Mouse (Mus musculus): ENCODE results near the gene Cmklr1. TPM values are rescaled to one million over a fixed set of nuclear protein-coding genes. Genes with fewer than 3 reads are reported as not detected.

Gene Cmklr1
- polyA plus RNA-seq, 1 experiment from 2014 or later: 7.5 TPM

DNA sequence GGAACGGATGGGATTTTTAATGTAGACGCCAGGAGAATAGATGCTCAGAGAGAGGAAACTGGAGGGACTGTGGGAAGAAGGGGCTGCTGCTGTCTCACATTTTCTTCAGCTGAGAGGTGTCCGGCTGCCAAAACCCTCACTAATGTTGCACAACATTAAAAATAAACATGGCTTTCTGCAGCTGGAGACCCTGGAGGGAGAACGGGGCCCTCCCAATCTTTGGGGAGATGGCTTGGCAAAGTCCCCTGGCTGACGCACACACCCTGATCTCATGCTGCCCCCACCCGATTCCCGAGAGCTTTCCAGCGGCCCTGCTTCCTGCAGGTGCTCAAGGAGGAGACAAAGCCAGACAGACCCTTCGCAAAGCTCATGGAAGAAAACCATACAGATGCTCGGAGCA is 10.6 kb upstream of the Cmklr1 start:
- Histone ChIP-seq H3K4me2 (ENCODE audit: low read length) (no peak overlapping the region), H3K4me1 (replicated peaks; ENCODE audit: insufficient read depth, low read length) (no peaks in the 10 kb centered on the region), H3K4me3 (replicated peaks; ENCODE audit: low read depth, low read length) (no peak overlapping the region), H3K9me3 (replicated peaks; ENCODE audit: low read length) (no peaks in the 10 kb centered on the region), H3K27me3 (ENCODE audit: insufficient read depth, low read length) (no peaks in the 10 kb centered on the region), H3K27ac (no peak overlapping the region), H3K36me3 (ENCODE audit: insufficient read depth, low read length) (no peaks in the 10 kb centered on the region), H3K9ac (ENCODE audit: low read depth, low read length) (no peak overlapping the region)
- WGBS: 46% methylated on average over 10 of the region's 10 CpGs
- no peak for TF ChIP-seq CTCF (IDR thresholded peaks at IDR 0.05; ENCODE audit: low read depth)
- no peak for DNase-seq (ENCODE audit: low spot score)
- ATAC-seq (replicated peaks; ENCODE audit: low FRiP score, low read depth): no peak

DNA sequence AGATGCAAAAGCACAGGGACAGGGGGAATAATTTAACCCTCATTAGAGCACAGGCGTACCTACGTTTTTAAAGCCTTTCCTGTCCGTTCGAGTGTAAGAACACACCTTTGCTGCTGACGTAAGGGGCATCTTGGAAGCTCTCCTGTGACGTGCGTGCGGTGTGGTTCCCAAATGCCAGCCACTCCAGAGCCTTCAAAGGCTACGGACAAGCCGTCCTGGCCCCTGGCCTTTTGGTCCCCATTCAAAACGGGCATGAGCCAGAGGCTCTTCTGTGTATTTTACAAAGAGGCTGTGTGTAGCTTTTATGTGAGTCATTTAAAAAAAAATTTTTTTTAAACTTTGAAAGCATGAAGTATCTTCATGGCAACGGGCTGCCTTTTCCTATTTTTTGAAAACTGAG is 4.6 kb upstream of the Cmklr1 start:
- H3K4me2 ChIP-seq (ENCODE audit: low read length): no peak overlapping the region
- no peak for TF ChIP-seq CTCF (IDR thresholded peaks at IDR 0.05; ENCODE audit: low read depth)
- no peak overlapping the region for H3K4me3 ChIP-seq (replicated peaks; ENCODE audit: low read depth, low read length)
- WGBS: 59% methylated on average over 12 of the region's 12 CpGs
- H3K27ac ChIP-seq: no peak overlapping the region
- peaks cover 8% of the 10 kb centered on the region for H3K4me1 ChIP-seq (replicated peaks; ENCODE audit: insufficient read depth, low read length)
- no peaks in the 10 kb centered on the region for H3K9me3 ChIP-seq (replicated peaks; ENCODE audit: low read length)
- DNase-seq (ENCODE audit: low spot score) (no peak), ATAC-seq (replicated peaks; ENCODE audit: low FRiP score, low read depth) (no peak)
- H3K27me3 ChIP-seq (ENCODE audit: insufficient read depth, low read length): no peaks in the 10 kb centered on the region
- H3K36me3 ChIP-seq (ENCODE audit: insufficient read depth, low read length): no peaks in the 10 kb centered on the region
- no peak overlapping the region for H3K9ac ChIP-seq (ENCODE audit: low read depth, low read length)

- WGBS: 82% methylated on average over 11 of the region's 11 CpGs
- Histone ChIP-seq H3K27ac (no peak overlapping the region), H3K27me3 (ENCODE audit: insufficient read depth, low read length) (no peaks in the 10 kb centered on the region), H3K9ac (ENCODE audit: low read depth, low read length) (no peak overlapping the region), H3K9me3 (replicated peaks; ENCODE audit: low read length) (no peaks in the 10 kb centered on the region), H3K4me2 (ENCODE audit: low read length) (no peak overlapping the region), H3K36me3 (ENCODE audit: insufficient read depth, low read length) (no peaks in the 10 kb centered on the region), H3K4me1 (replicated peaks; ENCODE audit: insufficient read depth, low read length) (peaks cover 8% of the 10 kb centered on the region), H3K4me3 (replicated peaks; ENCODE audit: low read depth, low read length) (no peak overlapping the region)
- ATAC-seq (replicated peaks; ENCODE audit: low FRiP score, low read depth) (no peak), DNase-seq (ENCODE audit: low spot score) (no peak)
- no peak for TF ChIP-seq CTCF (IDR thresholded peaks at IDR 0.05; ENCODE audit: low read depth)
These were observed 4.0 kb upstream of the Cmklr1 start for GRCm38 (mm10) chr5:113654206-113654605.

GRCm38 (mm10) chr5:113652215-113652614 is 2.0 kb upstream of the Cmklr1 start:
- no peaks in the 10 kb centered on the region for H3K9me3 ChIP-seq (replicated peaks; ENCODE audit: low read length)
- H3K4me3 ChIP-seq (replicated peaks; ENCODE audit: low read depth, low read length): no peak overlapping the region
- peaks cover 8% of the 10 kb centered on the region for H3K4me1 ChIP-seq (replicated peaks; ENCODE audit: insufficient read depth, low read length)
- TF ChIP-seq CTCF (IDR thresholded peaks at IDR 0.05; ENCODE audit: low read depth): no peak
- H3K27ac ChIP-seq: no peak overlapping the region
- H3K9ac ChIP-seq (ENCODE audit: low read depth, low read length): no peak overlapping the region
- no peak overlapping the region for H3K4me2 ChIP-seq (ENCODE audit: low read length)
- WGBS: 25% methylated on average over 5 of the region's 5 CpGs
- H3K27me3 ChIP-seq (ENCODE audit: insufficient read depth, low read length): no peaks in the 10 kb centered on the region
- ATAC-seq (replicated peaks; ENCODE audit: low FRiP score, low read depth) (no peak), DNase-seq (ENCODE audit: low spot score) (no peak)
- no peaks in the 10 kb centered on the region for H3K36me3 ChIP-seq (ENCODE audit: insufficient read depth, low read length)

DNA sequence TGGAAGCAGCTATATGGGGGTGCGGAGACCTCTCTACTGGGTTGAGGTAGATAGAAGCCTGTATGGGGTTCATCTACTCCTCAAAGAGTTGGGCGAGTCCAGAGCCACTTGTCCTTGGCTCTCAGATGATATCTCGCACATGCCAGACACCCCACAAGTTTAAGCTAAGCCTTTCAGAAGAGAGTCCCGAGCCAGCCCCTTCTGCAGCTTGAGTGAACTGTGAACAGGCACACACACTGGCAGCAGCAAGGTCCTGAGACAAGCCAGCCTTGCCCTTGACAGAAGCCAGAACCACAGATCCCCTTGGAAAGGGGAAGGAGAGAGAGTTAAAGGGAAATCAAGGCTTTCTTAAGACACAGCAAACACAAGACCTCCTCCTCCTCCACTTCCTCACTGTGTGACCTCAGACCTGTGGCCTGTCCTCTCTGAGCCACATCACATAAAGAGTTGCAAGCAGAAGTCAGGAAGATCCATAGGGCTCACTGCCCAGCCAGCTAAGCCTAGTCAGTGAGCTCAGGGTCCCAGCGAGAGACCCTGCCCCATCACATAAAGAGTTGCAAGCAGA is 1.5 kb downstream of the Cmklr1 start:
- Histone ChIP-seq H3K27me3 (ENCODE audit: insufficient read depth, low read length) (no peaks in the 10 kb centered on the region), H3K4me1 (replicated peaks; ENCODE audit: insufficient read depth, low read length) (peaks cover 8% of the 10 kb centered on the region), H3K36me3 (ENCODE audit: insufficient read depth, low read length) (no peaks in the 10 kb centered on the region), H3K4me2 (ENCODE audit: low read length) (peak overlapping the region; percentile 36), H3K27ac (no peak overlapping the region), H3K9ac (ENCODE audit: low read depth, low read length) (no peak overlapping the region), H3K4me3 (replicated peaks; ENCODE audit: low read depth, low read length) (no peak overlapping the region), H3K9me3 (replicated peaks; ENCODE audit: low read length) (no peaks in the 10 kb centered on the region)
- 73% methylated on average over 5 of the region's 5 CpGs for WGBS
- TF ChIP-seq CTCF (IDR thresholded peaks at IDR 0.05; ENCODE audit: low read depth): no peak
- DNase-seq (ENCODE audit: low spot score): no peak
- no peak for ATAC-seq (replicated peaks; ENCODE audit: low FRiP score, low read depth)

DNA sequence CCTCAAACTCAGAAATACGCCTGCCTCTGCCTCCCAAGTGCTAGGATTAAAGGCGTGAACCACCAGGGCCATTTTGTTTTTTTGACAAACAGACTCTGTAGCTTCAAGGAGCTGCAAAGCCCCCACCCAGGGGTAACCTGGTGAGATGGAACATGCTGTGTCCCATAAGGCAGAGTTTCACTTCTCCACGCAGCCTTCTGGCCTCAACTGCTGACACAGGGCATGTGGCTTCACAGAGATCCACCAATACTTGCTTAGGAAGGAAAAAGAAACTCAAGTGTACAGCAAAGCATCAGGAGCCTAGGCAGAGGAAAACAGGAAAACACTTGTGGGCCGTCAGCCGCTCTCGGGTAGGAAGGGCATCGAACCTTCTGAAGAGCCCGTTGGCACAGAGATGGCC is 3.1 kb downstream of the Cmklr1 start:
- no peaks in the 10 kb centered on the region for H3K27me3 ChIP-seq (ENCODE audit: insufficient read depth, low read length)
- TF ChIP-seq CTCF (IDR thresholded peaks at IDR 0.05; ENCODE audit: low read depth): no peak
- H3K4me3 ChIP-seq (replicated peaks; ENCODE audit: low read depth, low read length): no peak overlapping the region
- H3K27ac ChIP-seq: no peak overlapping the region
- DNase-seq (ENCODE audit: low spot score): no peak
- no peaks in the 10 kb centered on the region for H3K36me3 ChIP-seq (ENCODE audit: insufficient read depth, low read length)
- no peak overlapping the region for H3K9ac ChIP-seq (ENCODE audit: low read depth, low read length)
- H3K4me1 ChIP-seq (replicated peaks; ENCODE audit: insufficient read depth, low read length): peaks cover 8% of the 10 kb centered on the region
- 81% methylated on average over 8 of the region's 8 CpGs for WGBS
- H3K4me2 ChIP-seq (ENCODE audit: low read length): no peak overlapping the region
- ATAC-seq (replicated peaks; ENCODE audit: low FRiP score, low read depth): no peak
- H3K9me3 ChIP-seq (replicated peaks; ENCODE audit: low read length): no peaks in the 10 kb centered on the region

DNA sequence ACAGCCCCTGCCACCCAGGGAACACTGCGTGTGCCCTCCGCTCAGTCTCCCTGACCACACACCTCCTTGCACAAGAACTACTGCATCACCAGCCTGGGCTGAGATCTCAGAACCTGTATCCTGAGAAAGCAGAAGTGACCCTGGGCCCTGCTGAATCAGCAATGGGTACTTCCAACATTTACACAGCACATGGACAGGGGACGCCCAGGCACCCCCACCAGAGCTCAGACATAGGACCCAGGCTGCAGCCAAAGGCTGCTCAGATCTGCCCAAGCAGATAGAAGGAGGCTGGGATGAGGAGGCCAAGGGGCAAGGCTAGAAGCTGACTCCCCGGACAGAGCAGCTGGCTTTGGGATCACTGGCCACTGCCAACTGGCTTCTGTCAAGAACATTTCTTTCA is 5.7 kb downstream of the Cmklr1 start:
- 89% methylated on average over 4 of the region's 4 CpGs for WGBS
- TF ChIP-seq CTCF (IDR thresholded peaks at IDR 0.05; ENCODE audit: low read depth): no peak
- Histone ChIP-seq H3K4me2 (ENCODE audit: low read length) (no peak overlapping the region), H3K27me3 (ENCODE audit: insufficient read depth, low read length) (no peaks in the 10 kb centered on the region), H3K4me1 (replicated peaks; ENCODE audit: insufficient read depth, low read length) (no peaks in the 10 kb centered on the region), H3K9ac (ENCODE audit: low read depth, low read length) (no peak overlapping the region), H3K4me3 (replicated peaks; ENCODE audit: low read depth, low read length) (no peak overlapping the region), H3K9me3 (replicated peaks; ENCODE audit: low read length) (no peaks in the 10 kb centered on the region), H3K27ac (no peak overlapping the region), H3K36me3 (ENCODE audit: insufficient read depth, low read length) (no peaks in the 10 kb centered on the region)
- DNase-seq (ENCODE audit: low spot score) (no peak), ATAC-seq (replicated peaks; ENCODE audit: low FRiP score, low read depth) (0 out of 2 replicates have a peak, but pooled peaks have one; percentile 10)

All from kidney, postnatal 0 days (tissue).